Mouse (Mus musculus) ES-Bruce4 (cell line): Measurements from ENCODE around the gene Wrap53.

ENCODE experiments used
- CTCF ChIP-seq: IDR thresholded peaks from one replicate; pipeline ENCODE4 v1.8.1; 2011; ENCODE audit warnings: low read depth, low read length
- EP300 ChIP-seq: IDR thresholded peaks from 2 replicates; pipeline ENCODE4 v1.6.1; 2011; ENCODE audit warnings: low read depth, low read length; ENCODE audit not compliant: insufficient read depth
- POLR2A ChIP-seq: IDR thresholded peaks from one replicate; pipeline ENCODE4 v1.8.1; 2011; ENCODE audit warnings: low read length; ENCODE audit not compliant: insufficient read depth

DNA sequence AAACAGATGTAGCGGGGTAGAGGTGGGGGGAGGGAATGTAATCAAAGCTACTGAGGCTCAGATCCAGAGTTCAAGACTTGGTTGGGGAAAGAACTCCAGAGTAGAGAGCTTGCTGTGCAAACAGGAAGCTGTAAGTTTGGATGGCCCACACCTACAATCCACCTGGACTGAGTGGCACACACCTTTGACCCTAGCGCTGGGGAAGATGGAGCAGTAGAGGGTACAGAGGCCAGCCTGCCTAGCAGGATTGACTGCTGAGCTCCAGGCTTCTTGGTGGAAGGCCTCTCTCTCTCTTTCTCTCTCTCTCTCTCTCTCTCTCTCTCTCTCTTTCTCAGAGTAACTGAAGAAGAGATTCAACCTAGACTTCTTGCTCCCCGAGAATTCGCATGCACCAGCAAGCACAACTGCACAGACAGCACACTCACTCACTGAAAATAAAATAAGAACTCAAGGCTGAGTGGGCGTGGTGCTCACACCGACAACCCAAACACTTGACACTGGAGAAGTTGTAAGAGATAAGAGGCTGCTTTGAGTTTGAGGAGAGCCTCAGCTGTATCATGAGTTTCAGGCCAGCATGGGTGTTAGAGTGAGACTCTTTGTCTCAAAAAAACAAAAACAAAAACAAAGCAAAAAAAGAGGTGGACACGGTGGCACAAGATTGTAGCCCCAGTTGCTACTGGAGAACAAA is 40.5 kb upstream of the Wrap53 start:
- TF ChIP-seq POLR2A: no peak
- TF ChIP-seq CTCF: no peak
- TF ChIP-seq EP300: no peak
